Mouse (Mus musculus) MEL-GATA-1-ER (cell line): Measurements from ENCODE around the gene Rhno1.

Source experiments
- DNase-seq: peaks from one replicate; pipeline ENCODE4 v3.0.0-alpha.2; 2012; ENCODE audit warnings: low read depth; ENCODE audit errors: extremely low read depth

Rhno1 gene

GRCm38 (mm10) chr6:128363007-128363825 lies 505 bp upstream of the Rhno1 start:
- no peak for DNase-seq

DNA sequence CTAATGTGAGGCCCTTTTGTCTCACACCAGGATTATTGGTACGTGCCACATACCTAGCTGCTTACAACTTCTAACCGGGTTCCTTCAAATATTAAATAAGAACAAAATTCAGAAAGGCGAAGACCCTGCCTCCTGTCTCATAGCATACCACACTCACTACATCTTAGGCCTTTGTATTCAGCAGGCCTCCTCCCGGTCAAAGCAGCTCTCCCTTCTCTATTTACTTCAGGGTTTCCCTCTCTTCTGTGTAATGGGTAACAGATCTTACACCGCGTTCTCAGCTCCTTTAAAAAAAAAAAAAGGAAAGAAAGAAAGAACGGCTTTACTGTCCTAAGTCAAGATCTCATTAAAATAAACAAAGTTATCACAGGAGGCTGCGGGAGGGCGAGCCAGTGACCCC lies 810 bp downstream of the Rhno1 start:
- no peak for DNase-seq

GRCm38 (mm10) chr6:128358999-128359398 lies 3.7 kb downstream of the Rhno1 start:
- DNase-seq, result no peak

DNA sequence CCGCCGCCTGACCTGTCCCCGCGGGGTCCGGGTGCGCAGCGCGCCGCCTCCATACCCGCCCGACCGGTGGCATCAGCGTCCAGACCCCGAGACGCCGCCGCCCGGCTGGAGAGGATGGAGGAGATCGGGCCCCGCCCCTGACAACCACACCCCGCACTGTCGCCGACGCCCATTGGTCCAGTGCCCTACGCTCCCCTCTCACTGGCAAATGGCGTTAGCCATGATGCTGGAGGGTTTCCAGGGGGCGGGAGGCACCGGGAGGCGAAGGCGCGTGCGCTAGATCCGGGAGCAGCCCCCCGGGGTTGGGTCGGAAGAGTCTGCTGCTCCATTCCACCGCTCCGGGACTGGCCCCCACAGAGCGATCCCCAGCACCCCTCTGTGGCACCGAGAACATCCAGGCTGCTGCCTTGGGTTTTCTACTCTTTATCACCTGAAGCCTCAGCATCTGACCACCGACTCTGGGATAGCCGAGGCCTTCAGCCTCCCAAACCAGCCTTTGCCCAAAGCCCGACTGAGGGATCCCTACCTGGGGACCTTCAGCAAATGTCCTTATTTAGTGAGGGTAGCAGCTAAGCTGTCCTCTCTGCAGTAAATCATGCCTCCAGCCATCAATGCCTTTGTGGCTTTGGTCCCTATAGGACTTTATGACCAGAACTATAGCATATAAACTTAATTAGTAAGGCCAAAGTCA lies 6.8 kb downstream of the Rhno1 start, which contains the start of gene Tulp3:
TSS of gene Tulp3 (minus strand) at position 126 of the 691 bp plus-strand sequence.
- peak; percentile 79 for DNase-seq

DNA sequence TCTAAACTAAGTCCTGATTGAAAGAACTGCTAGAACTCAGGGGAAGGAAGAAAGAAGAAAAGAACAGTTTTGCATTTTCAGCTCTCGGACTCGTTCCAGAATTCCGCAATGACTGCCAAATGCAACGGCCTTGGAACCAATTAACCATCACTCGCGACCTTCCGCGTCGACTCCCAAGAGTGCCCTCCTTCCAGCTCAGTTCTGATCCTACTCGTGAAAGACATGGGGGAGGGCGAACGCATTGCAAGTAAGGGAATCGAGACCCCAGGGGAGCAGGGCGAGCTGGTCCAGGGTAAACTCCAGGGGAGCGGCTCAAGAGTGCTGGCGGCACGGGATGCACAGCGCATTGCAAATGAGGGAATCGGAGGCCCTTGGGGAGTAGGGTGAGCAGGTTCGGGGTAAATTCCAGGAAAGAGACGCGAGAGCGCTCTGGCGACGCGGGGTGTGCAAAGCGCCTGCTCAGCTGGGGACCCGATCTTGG lies 7.5 kb downstream of the Rhno1 start:
- DNase-seq, result peak; percentile 26

DNA sequence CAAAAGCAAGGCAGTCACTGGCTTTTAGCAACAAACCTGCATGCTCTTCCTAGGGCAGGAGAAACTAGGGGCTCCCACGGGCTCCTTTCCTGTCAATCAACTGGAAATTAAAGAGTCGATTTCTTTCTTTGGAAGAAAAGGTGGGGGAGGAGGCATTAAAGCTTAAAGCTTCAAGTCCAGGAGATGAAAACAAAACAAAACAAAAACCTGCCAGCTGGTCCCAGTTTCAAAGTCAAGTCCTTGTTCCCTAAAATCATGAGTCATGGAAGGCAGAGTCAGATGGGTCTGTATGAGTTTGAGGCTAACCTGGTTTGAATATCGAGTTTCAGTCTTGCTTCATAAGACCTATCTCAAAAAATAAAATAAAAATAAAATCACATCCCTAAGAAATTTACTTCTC lies 8.6 kb downstream of the Rhno1 start:
- no peak for DNase-seq

- no peak for DNase-seq
These were observed 13.0 kb downstream of the Rhno1 start for GRCm38 (mm10) chr6:128349711-128350110.

DNA sequence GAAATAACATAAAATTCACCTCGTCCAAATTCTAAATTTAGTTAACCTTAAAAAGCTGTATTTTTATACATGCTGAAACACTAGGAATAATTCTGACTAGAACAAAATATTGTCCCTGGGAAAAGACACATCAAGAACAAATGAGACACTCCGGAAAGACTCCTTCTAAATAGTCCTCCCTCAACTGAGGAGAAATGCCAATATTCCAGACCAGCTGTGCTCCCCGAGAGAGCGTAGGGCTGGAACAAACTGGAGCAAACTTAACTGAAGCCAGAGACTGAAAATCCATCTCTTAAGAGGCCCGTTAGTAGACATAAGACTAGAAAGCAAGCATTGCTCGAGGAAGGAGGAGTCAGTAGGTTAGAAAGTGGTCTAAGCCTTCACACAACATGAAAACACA lies 15.9 kb downstream of the Rhno1 start:
- no peak for DNase-seq

DNA sequence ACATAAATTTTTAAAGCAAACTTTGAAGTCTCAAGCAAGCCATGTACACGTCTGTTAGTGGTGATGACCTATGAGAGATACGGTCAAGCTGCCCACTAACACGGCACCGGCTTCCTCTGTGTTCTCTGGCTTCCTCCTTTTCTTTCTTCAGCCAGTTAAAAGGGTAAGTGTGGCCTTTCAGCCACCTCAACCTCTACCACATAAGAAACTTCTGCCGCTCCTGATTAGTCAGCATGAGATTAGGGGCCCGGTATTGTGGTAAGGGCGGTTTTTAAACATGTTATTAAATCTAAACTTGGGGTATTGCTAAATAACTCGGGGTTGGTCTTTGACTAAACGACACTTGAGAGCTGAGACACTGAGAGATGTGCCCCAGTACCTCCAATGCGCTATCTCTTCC lies 17.1 kb downstream of the Rhno1 start:
- peak; percentile 55 for DNase-seq

DNA sequence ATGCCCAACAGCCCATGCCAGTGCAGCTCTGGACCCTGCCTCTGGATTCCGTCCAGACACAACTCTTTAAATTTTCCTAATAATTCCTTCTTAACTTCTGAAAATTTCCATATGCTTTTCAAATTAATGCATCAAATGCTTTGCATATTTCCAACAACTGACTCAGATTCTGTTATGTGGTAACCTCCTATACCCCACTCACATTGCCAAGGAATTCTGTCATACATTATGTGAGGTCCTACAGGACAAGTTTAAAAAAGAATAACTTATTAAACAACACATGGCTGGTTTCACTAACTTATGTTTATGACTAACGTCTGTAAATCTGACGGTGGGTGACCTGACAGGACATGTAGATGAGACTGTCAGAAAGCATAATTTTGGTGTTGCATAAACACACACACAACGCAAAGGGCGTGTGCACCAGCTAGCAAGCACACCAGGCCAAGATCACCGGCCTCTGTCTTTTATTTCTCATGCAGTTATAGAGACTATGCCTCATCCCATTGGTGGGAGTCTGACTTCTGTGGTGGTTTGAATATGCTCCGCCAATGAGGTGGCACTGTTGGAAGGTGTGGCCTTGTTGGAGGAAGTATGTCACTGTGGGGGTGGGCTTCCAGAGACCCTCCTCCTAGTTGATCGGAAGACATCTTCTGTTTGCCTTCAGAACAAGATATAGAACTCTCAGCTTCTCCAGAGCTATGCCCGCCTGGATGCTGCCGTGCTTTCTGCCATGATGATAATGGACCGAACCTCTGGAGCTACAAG lies 20.6 kb downstream of the Rhno1 start:
- DNase-seq, result no peak

- no peak for DNase-seq
These were observed 23.8 kb downstream of the Rhno1 start for GRCm38 (mm10) chr6:128338876-128339275.

- DNase-seq, result no peak
These were observed 25.2 kb downstream of the Rhno1 start for GRCm38 (mm10) chr6:128337467-128337866.

DNA sequence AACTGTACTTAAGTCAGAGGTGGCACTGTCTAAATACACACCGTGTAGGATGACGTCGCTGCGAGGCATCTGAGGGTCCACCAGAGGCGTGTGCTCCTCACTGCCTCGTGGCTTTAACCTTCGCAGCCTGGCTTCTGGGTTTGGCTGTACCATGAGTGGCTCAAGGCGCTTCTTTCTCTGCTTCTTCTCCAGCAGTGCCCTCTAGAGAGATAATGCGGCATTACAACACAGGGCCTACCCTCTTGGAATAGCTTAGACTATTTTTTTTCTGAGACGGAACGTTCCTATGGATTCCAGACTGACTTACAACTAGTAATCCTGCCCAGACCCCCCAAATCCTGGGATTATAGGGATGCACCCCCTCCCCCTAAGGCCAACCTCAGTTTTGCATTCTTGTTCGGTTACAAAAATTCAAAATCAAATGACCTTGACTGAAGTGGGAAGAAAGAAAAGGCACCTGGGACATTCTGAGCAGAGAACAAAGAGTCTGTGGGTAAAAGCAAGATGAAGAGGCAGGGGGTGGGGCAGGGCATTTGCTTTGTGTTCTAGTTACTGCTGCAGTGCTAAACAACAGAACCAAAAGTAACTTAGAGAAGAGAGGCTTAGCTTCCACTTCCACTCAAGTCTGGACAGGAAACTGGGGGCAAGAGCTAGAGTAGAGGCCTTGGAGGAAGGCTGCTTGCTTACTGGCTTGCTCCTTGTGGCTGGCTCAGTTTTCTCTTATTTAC lies 28.1 kb downstream of the Rhno1 start:
- DNase-seq, result peak; percentile 19

DNA sequence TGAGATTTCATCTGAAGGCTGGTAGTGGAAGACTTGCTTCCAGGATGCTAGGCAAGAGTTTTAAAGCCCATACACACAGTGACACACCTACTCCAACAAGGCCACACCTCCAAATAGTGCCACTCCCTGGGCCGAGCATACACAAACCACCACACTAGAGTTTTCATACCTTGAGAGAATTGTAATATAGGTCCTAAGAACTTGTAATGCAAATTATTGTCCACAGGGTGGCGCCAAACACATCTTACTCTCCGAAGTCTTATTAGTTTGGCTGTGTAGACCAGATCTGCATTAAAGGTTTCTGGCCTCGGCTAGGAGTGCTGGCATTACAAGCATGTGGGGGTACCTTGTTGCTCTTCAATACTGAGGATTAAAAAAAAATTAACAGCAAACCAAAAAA lies 44.4 kb downstream of the Rhno1 start:
- DNase-seq, result peak; percentile 62

DNA sequence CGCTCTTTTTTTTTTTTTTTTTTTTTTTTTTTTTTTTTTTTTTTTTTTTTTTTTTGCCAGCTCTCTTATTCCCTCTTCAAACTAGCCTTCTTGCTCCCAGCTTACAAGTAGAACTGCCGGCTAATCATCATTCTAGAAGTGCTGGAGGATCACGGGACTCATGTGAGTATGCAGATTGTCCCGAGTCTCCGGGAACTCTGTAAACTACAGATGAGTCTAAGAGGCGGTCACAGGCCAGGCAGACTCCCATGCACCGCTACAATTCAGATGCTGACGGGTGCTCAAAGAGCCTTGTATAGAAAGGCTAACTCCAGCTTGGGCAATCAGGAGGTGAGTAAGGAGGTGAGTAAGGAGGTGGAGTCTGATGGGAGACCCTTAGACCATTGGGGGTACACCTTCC lies 47.1 kb downstream of the Rhno1 start:
- DNase-seq, result no peak

DNA sequence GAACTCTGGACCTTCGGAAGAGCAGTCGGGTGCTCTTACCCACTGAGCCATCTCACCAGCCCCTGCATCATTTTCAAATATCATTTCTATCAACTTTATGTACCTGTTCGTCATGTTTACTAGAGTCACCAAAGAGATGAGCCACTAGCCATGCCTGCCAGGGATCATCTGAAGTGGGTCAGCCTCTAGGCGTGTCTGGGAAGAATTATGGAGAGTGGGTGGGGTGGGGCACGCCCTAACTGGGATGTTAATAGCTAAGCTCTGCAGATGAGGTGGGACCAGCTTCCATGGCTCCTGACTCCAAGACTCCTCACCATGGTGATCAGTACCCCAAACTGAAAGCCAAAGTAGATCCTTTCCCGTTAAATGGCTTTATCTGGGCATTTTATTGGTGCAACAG lies 47.9 kb downstream of the Rhno1 start:
- no peak for DNase-seq

DNA sequence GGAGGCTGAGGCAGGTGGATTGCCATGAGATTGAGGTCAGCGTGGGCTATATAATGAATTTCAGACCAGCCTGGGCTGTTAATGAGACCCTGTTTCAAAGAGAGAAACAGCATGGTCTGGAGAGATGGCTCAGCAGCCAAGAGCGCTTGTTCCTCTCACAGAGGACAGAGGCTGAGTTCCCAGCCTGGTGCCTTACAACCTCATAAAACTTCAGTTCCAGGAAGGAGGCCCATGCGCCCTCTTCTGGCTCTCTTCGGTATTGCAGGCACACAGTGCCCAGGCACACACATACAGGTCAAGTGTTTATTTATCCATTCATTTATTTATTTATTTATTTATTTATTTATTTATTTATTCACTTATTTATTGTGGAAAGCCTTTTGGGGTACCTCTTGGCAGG lies 54.4 kb downstream of the Rhno1 start:
- peak; percentile 60 for DNase-seq
